Mouse (Mus musculus) forebrain, embryonic 13.5 days (tissue): ENCODE results near the gene Samd5. TPM values are rescaled to one million over a fixed set of nuclear protein-coding genes. Genes with fewer than 3 reads are reported as not detected.

Experiments used
- ATAC-seq: fragments of 200-750 bp; cut with Nextera tagmentation; 2 replicates; pipeline ENCODE4 v1.8.0; 2017
- H3K27ac ChIP-seq: fragments of 300-500 bp; sonication (generic); 2 replicates; pipeline ENCODE4 v1.5.1; 2015; ENCODE audit warnings: inconsistent platforms, mild to moderate bottlenecking, moderate library complexity
- H3K27me3 ChIP-seq: fragments of 300-500 bp; sonication (generic); 2 replicates; pipeline ENCODE4 v1.6.1; 2015; ENCODE audit warnings: mild to moderate bottlenecking, inconsistent platforms
- H3K36me3 ChIP-seq: fragments of 300-500 bp; sonication (generic); 2 replicates; pipeline ENCODE4 v1.6.1; 2015; ENCODE audit warnings: mild to moderate bottlenecking, inconsistent platforms; ENCODE audit not compliant: poor library complexity, severe bottlenecking
- H3K4me1 ChIP-seq: fragments of 300-500 bp; sonication (generic); 2 replicates; pipeline ENCODE4 v1.6.1; 2015; ENCODE audit warnings: inconsistent platforms
- H3K4me2 ChIP-seq: fragments of 300-500 bp; sonication (generic); 2 replicates; pipeline ENCODE4 v1.6.1; 2015; ENCODE audit warnings: inconsistent platforms, mild to moderate bottlenecking, moderate library complexity
- H3K4me3 ChIP-seq: fragments of 300-500 bp; sonication (generic); 2 replicates; pipeline ENCODE4 v1.5.1; 2015; ENCODE audit warnings: mild to moderate bottlenecking, inconsistent platforms
- H3K9ac ChIP-seq: fragments of 300-500 bp; sonication (generic); 2 replicates; pipeline ENCODE4 v1.6.1; 2015; ENCODE audit warnings: mild to moderate bottlenecking, inconsistent platforms
- H3K9me3 ChIP-seq: fragments of 300-500 bp; sonication (generic); replicated peaks from 2 replicates; pipeline ENCODE4 v1.6.1; 2016; ENCODE audit warnings: inconsistent platforms
- WGBS: fragments of 180-500 bp; shearing (Covaris S2); methylation state at CpG from one replicate; pipeline ENCODE4 v1.1.7; 2015; 5-methylcytosine and 5-hydroxymethylcytosine counted together
- polyA plus RNA-seq: library from polyadenylated mRNA; unstranded; fragments of >200 nt; fragmentation: Nextera tagmentation; extraction: Ambion mirVana; gene quantifications from 2 replicates; pipeline ENCODE4 v1.2.1, GENCODE M21; 2015

Samd5 gene
- polyA plus RNA-seq, 1 experiment from 2014 or later = 3.9 TPM

- H3K27ac ChIP-seq = no peak overlapping the region
- no peak overlapping the region for H3K9ac ChIP-seq
- H3K36me3 ChIP-seq = no peaks in the 10 kb centered on the region
- WGBS = 24% methylated on average over 5 of the region's 5 CpGs
- no peak overlapping the region for H3K4me3 ChIP-seq
- H3K4me1 ChIP-seq = peaks cover 18% of the 10 kb centered on the region
- peaks cover 29% of the 10 kb centered on the region for H3K27me3 ChIP-seq
- no peak overlapping the region for H3K4me2 ChIP-seq
- no peak for ATAC-seq
- no peaks in the 10 kb centered on the region for H3K9me3 ChIP-seq
These were observed 3.1 kb upstream of the Samd5 start for GRCm38 (mm10) chr10:9678071-9678470.

GRCm38 (mm10) chr10:9676886-9677285 lies 1.9 kb upstream of the Samd5 start:
- no peak overlapping the region for H3K27ac ChIP-seq
- H3K4me2 ChIP-seq = peak overlapping the region; percentile 89
- H3K9ac ChIP-seq = no peak overlapping the region
- peak; percentile 59 for ATAC-seq
- no peaks in the 10 kb centered on the region for H3K36me3 ChIP-seq
- H3K9me3 ChIP-seq = no peaks in the 10 kb centered on the region
- 2% methylated on average over 17 of the region's 17 CpGs for WGBS
- H3K27me3 ChIP-seq = peaks cover 35% of the 10 kb centered on the region
- peaks cover 18% of the 10 kb centered on the region for H3K4me1 ChIP-seq
- no peak overlapping the region for H3K4me3 ChIP-seq

GRCm38 (mm10) chr10:9676418-9676786 lies 1.4 kb upstream of the Samd5 start:
- Histone ChIP-seq H3K4me1 (peaks cover 18% of the 10 kb centered on the region), H3K9ac (no peak overlapping the region), H3K27me3 (peaks cover 35% of the 10 kb centered on the region), H3K27ac (0 out of 2 replicates have a peak overlapping the region, but pooled peaks have one; percentile 11), H3K36me3 (no peaks in the 10 kb centered on the region), H3K9me3 (no peaks in the 10 kb centered on the region), H3K4me3 (no peak overlapping the region), H3K4me2 (peak overlapping the region; percentile 89)
- no peak for ATAC-seq
- WGBS = 4% methylated on average over 7 of the region's 7 CpGs

- peaks cover 35% of the 10 kb centered on the region for H3K27me3 ChIP-seq
- peak overlapping the region; percentile 48; the same call in 1 of the 2 replicates for H3K27ac ChIP-seq
- H3K4me1 ChIP-seq = peaks cover 18% of the 10 kb centered on the region
- no peaks in the 10 kb centered on the region for H3K9me3 ChIP-seq
- H3K36me3 ChIP-seq = no peaks in the 10 kb centered on the region
- H3K9ac ChIP-seq = peak overlapping the region; percentile 73
- peak; percentile 38; the same call in 1 of the 2 replicates for ATAC-seq
- H3K4me3 ChIP-seq = peak overlapping the region; percentile 59
- H3K4me2 ChIP-seq = peak overlapping the region; percentile 89
- 2% methylated on average over 36 of the region's 36 CpGs for WGBS
These were observed 776 bp upstream of the Samd5 start for GRCm38 (mm10) chr10:9675550-9676417.

- Histone ChIP-seq H3K27ac (no peak overlapping the region), H3K4me2 (peak overlapping the region; percentile 89), H3K4me1 (peaks cover 14% of the 10 kb centered on the region), H3K4me3 (peak overlapping the region; percentile 59), H3K9ac (0 out of 2 replicates have a peak overlapping the region, but pooled peaks have one; percentile 3), H3K9me3 (no peaks in the 10 kb centered on the region), H3K36me3 (no peaks in the 10 kb centered on the region), H3K27me3 (peaks cover 30% of the 10 kb centered on the region)
- no peak for ATAC-seq
These were observed 1.7 kb downstream of the Samd5 start for GRCm38 (mm10) chr10:9673276-9673675.

- no peak for ATAC-seq
- Histone ChIP-seq H3K27me3 (peaks cover 28% of the 10 kb centered on the region), H3K4me2 (peak overlapping the region; percentile 89), H3K27ac (no peak overlapping the region), H3K9ac (no peak overlapping the region), H3K36me3 (no peaks in the 10 kb centered on the region), H3K4me3 (peak overlapping the region; percentile 59), H3K4me1 (peaks cover 14% of the 10 kb centered on the region), H3K9me3 (no peaks in the 10 kb centered on the region)
- WGBS = 84% methylated on average over 5 of the region's 5 CpGs
These were observed 2.3 kb downstream of the Samd5 start for GRCm38 (mm10) chr10:9672751-9673150.

- 87% methylated on average over 6 of the region's 6 CpGs for WGBS
- peaks cover 5% of the 10 kb centered on the region for H3K4me1 ChIP-seq
These were observed 4.7 kb downstream of the Samd5 start for GRCm38 (mm10) chr10:9670351-9670750.

GRCm38 (mm10) chr10:9668791-9669190 lies 6.2 kb downstream of the Samd5 start:
- no peak overlapping the region for H3K4me2 ChIP-seq
- no peak for ATAC-seq
- no peaks in the 10 kb centered on the region for H3K9me3 ChIP-seq
- no peaks in the 10 kb centered on the region for H3K4me1 ChIP-seq
- H3K27ac ChIP-seq = no peak overlapping the region
- WGBS = 91% methylated on average over 4 of the region's 4 CpGs
- H3K36me3 ChIP-seq = no peaks in the 10 kb centered on the region
- no peak overlapping the region for H3K9ac ChIP-seq
- peaks cover 11% of the 10 kb centered on the region; the same call in 1 of the 2 replicates for H3K27me3 ChIP-seq
- H3K4me3 ChIP-seq = no peak overlapping the region

More at GRCm38 (mm10) chr10:9670351-9670750, 4.7 kb downstream of the Samd5 start:
- Histone ChIP-seq H3K9me3 (no peaks in the 10 kb centered on the region), H3K36me3 (no peaks in the 10 kb centered on the region), H3K4me3 (no peak overlapping the region), H3K27me3 (peaks cover 11% of the 10 kb centered on the region; the same call in 1 of the 2 replicates), H3K9ac (no peak overlapping the region), H3K4me2 (no peak overlapping the region), H3K27ac (no peak overlapping the region)
- no peak for ATAC-seq

GRCm38 (mm10) chr10:9652946-9653345 lies 22.1 kb downstream of the Samd5 start:
- no peaks in the 10 kb centered on the region for H3K36me3 ChIP-seq
- H3K27me3 ChIP-seq = no peaks in the 10 kb centered on the region
- WGBS = 36% methylated on average over 5 of the region's 5 CpGs
- no peaks in the 10 kb centered on the region for H3K9me3 ChIP-seq
- no peak overlapping the region for H3K9ac ChIP-seq
- peaks cover 23% of the 10 kb centered on the region for H3K4me1 ChIP-seq
- H3K4me2 ChIP-seq = no peak overlapping the region
- no peak overlapping the region for H3K4me3 ChIP-seq
- no peak for ATAC-seq
- H3K27ac ChIP-seq = no peak overlapping the region

- 29% methylated on average over 6 of the region's 6 CpGs for WGBS
- no peak overlapping the region for H3K27ac ChIP-seq
- H3K4me1 ChIP-seq = peaks cover 23% of the 10 kb centered on the region
- peak; percentile 81 for ATAC-seq
- H3K27me3 ChIP-seq = no peaks in the 10 kb centered on the region
- H3K9me3 ChIP-seq = no peaks in the 10 kb centered on the region
- H3K36me3 ChIP-seq = no peaks in the 10 kb centered on the region
- no peak overlapping the region for H3K9ac ChIP-seq
- H3K4me2 ChIP-seq = no peak overlapping the region
- no peak overlapping the region for H3K4me3 ChIP-seq
These were observed 24.8 kb downstream of the Samd5 start for GRCm38 (mm10) chr10:9650050-9650825.

- peaks cover 23% of the 10 kb centered on the region for H3K4me1 ChIP-seq
- no peak overlapping the region for H3K9ac ChIP-seq
- no peak overlapping the region for H3K27ac ChIP-seq
- 48% methylated on average over 2 of the region's 2 CpGs for WGBS
- H3K4me3 ChIP-seq = no peak overlapping the region
- H3K36me3 ChIP-seq = no peaks in the 10 kb centered on the region
- H3K27me3 ChIP-seq = no peaks in the 10 kb centered on the region
- H3K4me2 ChIP-seq = no peak overlapping the region
- ATAC-seq = no peak
- H3K9me3 ChIP-seq = no peaks in the 10 kb centered on the region
These were observed 26.5 kb downstream of the Samd5 start for GRCm38 (mm10) chr10:9648464-9648863.

- 86% methylated on average over 6 of the region's 6 CpGs for WGBS
These were observed 27.3 kb downstream of the Samd5 start for GRCm38 (mm10) chr10:9647741-9648140.

More at GRCm38 (mm10) chr10:9647741-9648140, 27.3 kb downstream of the Samd5 start:
- Histone ChIP-seq H3K36me3 (no peaks in the 10 kb centered on the region), H3K27ac (no peak overlapping the region), H3K4me2 (no peak overlapping the region), H3K4me1 (peaks cover 23% of the 10 kb centered on the region), H3K27me3 (no peaks in the 10 kb centered on the region), H3K9me3 (no peaks in the 10 kb centered on the region), H3K4me3 (no peak overlapping the region), H3K9ac (no peak overlapping the region)
- no peak for ATAC-seq
